Mouse (Mus musculus) small intestine, adult 2 months (tissue): ENCODE data around the gene Tysnd1. TPM values are rescaled to one million over a fixed set of nuclear protein-coding genes. Genes with fewer than 3 reads are reported as not detected.

Experiments
- H3K27ac ChIP-seq: fragments of 200-500 bp; 2 replicates; pipeline ENCODE4 v1.5.1; 2012; ENCODE audit warnings: low read depth, low read length, control low read depth, inconsistent platforms; ENCODE audit not compliant: insufficient read depth
- H3K27me3 ChIP-seq: fragments of 200-500 bp; 2 replicates; pipeline ENCODE4 v1.6.1; 2012; ENCODE audit warnings: mild to moderate bottlenecking, moderate library complexity, low read length, inconsistent platforms; ENCODE audit not compliant: control insufficient read depth, insufficient read depth
- H3K36me3 ChIP-seq: fragments of 200-500 bp; 2 replicates; pipeline ENCODE4 v1.6.1; 2012; ENCODE audit warnings: mild to moderate bottlenecking, low read length, control low read depth, inconsistent platforms; ENCODE audit not compliant: control insufficient read depth, insufficient read depth
- H3K4me1 ChIP-seq: fragments of 200-500 bp; 2 replicates; pipeline ENCODE4 v1.6.1; 2012; ENCODE audit warnings: low read length, inconsistent platforms, mixed read lengths; ENCODE audit not compliant: control insufficient read depth, insufficient read depth, insufficient read length
- H3K4me3 ChIP-seq: fragments of 200-500 bp; 2 replicates; pipeline ENCODE4 v1.5.1; 2012; ENCODE audit warnings: low read depth, mild to moderate bottlenecking, control low read depth, inconsistent platforms, low read length, moderate library complexity
- CTCF ChIP-seq: fragments of 200-500 bp; IDR thresholded peaks from 2 replicates; pipeline ENCODE4 v1.5.1; 2012; ENCODE audit warnings: low read depth, mild to moderate bottlenecking, control low read depth, inconsistent platforms, low read length, moderate library complexity, mixed read lengths; ENCODE audit not compliant: insufficient replicate concordance, insufficient read length; ENCODE audit errors: extremely low read depth
- POLR2A ChIP-seq: fragments of 200-500 bp; IDR thresholded peaks from 2 replicates; pipeline ENCODE4 v1.6.1; 2012; ENCODE audit warnings: low read depth, mild to moderate bottlenecking, control low read depth, inconsistent platforms, low read length, moderate library complexity
- WGBS: fragments of 180-500 bp; shearing (Covaris S2); methylation state at CpG from one replicate; pipeline ENCODE4 v1.1.7; 2018; 5-methylcytosine and 5-hydroxymethylcytosine counted together
- polyA plus RNA-seq: library from polyadenylated mRNA; depleted of rRNA; stranded (reverse); fragments of >200 nt; gene quantifications from 2 replicates; pipeline ENCODE4 v1.2.3, GENCODE M21; 2012

Tysnd1 gene
- polyA plus RNA-seq, 1 experiment = 110 TPM

GRCm38 (mm10) chr10:61714146-61714545 lies 18.8 kb downstream of the Tysnd1 start:
- 93% methylated on average over 4 of the region's 4 CpGs for WGBS
- no peak for TF ChIP-seq POLR2A
- no peak for TF ChIP-seq CTCF
- H3K4me3 ChIP-seq = no peak overlapping the region
- H3K27me3 ChIP-seq = no peaks in the 10 kb centered on the region
- H3K36me3 ChIP-seq = no peaks in the 10 kb centered on the region
- no peak overlapping the region for H3K27ac ChIP-seq
- peaks cover 10% of the 10 kb centered on the region for H3K4me1 ChIP-seq

GRCm38 (mm10) chr10:61714771-61715461 lies 19.6 kb downstream of the Tysnd1 start, which contains the start of gene Aifm2:
Gene Aifm2 (plus strand): TSS chr10:61715263.
- Histone ChIP-seq H3K27ac (peak within 1 kb of the TSS; percentile 39), H3K4me1 (peaks cover 10% of the 10 kb centered on the region), H3K36me3 (no peaks in the 10 kb centered on the region), H3K4me3 (peak within 1 kb of the TSS; percentile 85), H3K27me3 (no peaks in the 10 kb centered on the region)
- WGBS = 7% methylated on average over 34 of the region's 36 CpGs
- TF ChIP-seq POLR2A (no peak), CTCF (no peak)

GRCm38 (mm10) chr10:61715462-61715837 lies 20.1 kb downstream of the Tysnd1 start:
- Histone ChIP-seq H3K36me3 (no peaks in the 10 kb centered on the region), H3K4me1 (peaks cover 10% of the 10 kb centered on the region), H3K27me3 (no peaks in the 10 kb centered on the region), H3K27ac (no peak overlapping the region), H3K4me3 (peak overlapping the region; percentile 85)
- 3% methylated on average over 11 of the region's 11 CpGs for WGBS
- TF ChIP-seq CTCF = no peak
- TF ChIP-seq POLR2A = no peak

GRCm38 (mm10) chr10:61715996-61716864 lies 20.9 kb downstream of the Tysnd1 start:
- 0 out of 2 replicates have a peak overlapping the region, but pooled peaks have one; percentile 85 for H3K4me3 ChIP-seq

GRCm38 (mm10) chr10:61717406-61718296 lies 22.3 kb downstream of the Tysnd1 start:
- 91% methylated on average over 12 of the region's 12 CpGs for WGBS
- Histone ChIP-seq H3K27me3 (no peaks in the 10 kb centered on the region), H3K27ac (no peak overlapping the region), H3K36me3 (no peaks in the 10 kb centered on the region), H3K4me1 (peaks cover 14% of the 10 kb centered on the region), H3K4me3 (no peak overlapping the region)
- TF ChIP-seq CTCF = no peak
- TF ChIP-seq POLR2A = no peak

More at GRCm38 (mm10) chr10:61715996-61716864, 20.9 kb downstream of the Tysnd1 start:
- no peak overlapping the region for H3K27ac ChIP-seq
- TF ChIP-seq POLR2A (no peak), CTCF (no peak)
- no peaks in the 10 kb centered on the region for H3K27me3 ChIP-seq
- peaks cover 10% of the 10 kb centered on the region for H3K4me1 ChIP-seq
- 78% methylated on average over 7 of the region's 7 CpGs for WGBS
- H3K36me3 ChIP-seq = no peaks in the 10 kb centered on the region

- no peak overlapping the region for H3K4me3 ChIP-seq
- H3K27me3 ChIP-seq = no peaks in the 10 kb centered on the region
- no peak for TF ChIP-seq CTCF
- no peak for TF ChIP-seq POLR2A
- H3K27ac ChIP-seq = no peak overlapping the region
- 90% methylated on average over 7 of the region's 7 CpGs for WGBS
- H3K4me1 ChIP-seq = peaks cover 6% of the 10 kb centered on the region
- no peaks in the 10 kb centered on the region for H3K36me3 ChIP-seq
Measured at GRCm38 (mm10) chr10:61720331-61720730, 25.0 kb downstream of the Tysnd1 start.
